Mouse (Mus musculus) right cerebral cortex, adult 2 months (tissue): ENCODE results near the gene Sh3kbp1.

ENCODE experiments used
- DNase-seq, 2 experiments: peaks; one replicate each; pipeline ENCODE4 v3.0.0; 2021 to 2022; ENCODE audit warnings: low spot score in 2 of 2

The Sh3kbp1 gene

GRCm38 (mm10) chrX:159829192-159829852 lies 202.2 kb downstream of the Sh3kbp1 start:
- DNase-seq, result peak; percentile 25 to 26

DNA sequence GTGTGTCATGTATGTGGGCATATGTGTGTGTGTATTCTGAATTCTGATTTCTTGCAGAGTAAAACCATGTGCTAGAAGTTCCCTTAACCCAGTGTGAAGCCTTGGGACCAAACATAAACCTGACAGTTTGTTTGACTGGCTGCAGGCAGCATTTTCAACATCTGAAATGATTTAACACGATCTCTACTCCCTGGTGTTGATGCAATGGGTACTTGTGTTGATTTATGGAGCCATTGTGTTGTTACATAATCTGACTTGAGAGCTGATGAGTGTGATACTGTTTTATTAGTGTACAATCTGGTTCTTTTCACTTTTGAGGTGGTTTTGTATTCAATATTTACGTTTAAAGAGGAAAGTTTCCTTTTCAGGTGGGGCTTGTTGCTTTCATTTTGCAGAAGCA lies 204.1 kb downstream of the Sh3kbp1 start:
- DNase-seq, result no peak

DNA sequence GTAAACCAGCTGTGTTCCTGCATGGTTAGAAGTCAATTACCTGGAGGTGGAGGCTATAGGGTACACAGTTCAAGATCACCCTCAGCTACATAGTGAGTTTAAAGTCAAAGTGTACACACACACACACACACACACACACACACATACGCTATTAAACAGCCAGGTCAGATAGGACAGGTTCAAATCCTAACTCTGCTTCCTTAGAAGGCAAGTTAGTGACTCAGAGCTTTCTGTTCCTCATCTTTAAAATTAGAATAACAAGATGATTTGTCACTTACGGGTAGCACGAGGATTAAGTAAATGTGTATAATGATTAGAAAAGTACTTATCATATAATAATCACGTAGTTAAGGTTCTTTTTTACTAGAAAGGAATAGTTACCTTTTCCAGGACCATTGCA lies 208.2 kb downstream of the Sh3kbp1 start:
- no peak for DNase-seq

DNA sequence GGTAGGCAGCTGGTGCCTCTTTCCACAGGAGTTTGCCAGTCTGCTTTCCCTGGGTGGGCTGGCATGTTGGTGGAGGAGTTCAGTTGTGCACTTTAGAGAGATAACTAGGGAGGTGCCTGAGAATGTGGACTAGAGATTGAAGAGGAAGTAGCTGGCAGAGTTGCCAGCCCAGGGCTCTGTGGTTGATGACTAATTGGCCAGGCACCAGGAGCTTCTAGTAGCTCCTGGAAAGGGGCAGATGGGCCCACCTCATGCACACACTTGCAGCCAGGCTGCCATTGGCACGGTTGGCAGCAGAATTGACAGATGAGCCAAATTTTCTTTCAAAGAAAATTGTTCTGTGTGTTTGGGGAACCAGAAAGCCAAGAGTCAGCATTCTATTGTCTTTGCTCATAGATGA lies 210.3 kb downstream of the Sh3kbp1 start:
- DNase-seq, result peak; percentile 14 to 18

DNA sequence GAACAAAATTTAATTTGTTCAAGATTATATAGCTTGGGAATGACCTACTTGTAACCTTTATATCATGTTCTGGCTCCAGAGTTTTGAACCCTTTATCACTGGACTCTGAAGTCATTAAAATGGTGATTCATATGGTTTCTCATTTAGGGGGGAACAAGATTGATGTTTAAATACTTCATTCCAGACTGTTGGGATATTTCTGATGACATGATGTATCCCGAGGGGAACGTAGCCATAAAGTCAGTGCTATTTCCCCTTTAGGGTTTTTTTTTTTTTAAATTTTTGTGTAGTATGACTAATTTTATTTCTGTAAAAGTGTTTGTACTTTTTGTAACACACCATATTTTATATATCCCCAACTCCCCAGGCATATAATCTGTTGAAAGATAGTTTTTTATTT lies 212.7 kb downstream of the Sh3kbp1 start:
- no peak for DNase-seq

DNA sequence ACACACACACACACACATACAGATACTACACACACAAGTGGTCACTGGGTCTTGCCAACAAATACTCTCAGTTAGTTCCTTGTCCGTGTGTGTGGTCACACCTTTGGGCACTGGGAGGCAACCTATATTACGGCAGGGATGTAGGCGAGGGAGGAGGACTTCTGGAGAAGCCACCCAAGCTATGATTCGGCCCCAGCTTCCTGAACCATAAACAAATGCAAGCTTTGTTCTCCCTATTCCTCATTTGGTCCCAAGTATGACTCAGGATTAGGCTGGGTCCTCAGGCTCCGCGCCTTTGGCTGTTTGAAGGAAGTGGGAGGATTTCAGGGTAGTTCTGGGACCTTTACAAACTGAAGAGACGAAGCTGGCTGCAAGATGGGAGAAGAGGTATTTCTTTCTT lies 213.2 kb downstream of the Sh3kbp1 start:
- DNase-seq, result no peak

GRCm38 (mm10) chrX:159850722-159851121 lies 223.7 kb downstream of the Sh3kbp1 start:
- no peak for DNase-seq

GRCm38 (mm10) chrX:159856866-159857265 lies 229.8 kb downstream of the Sh3kbp1 start:
- DNase-seq, result peak; percentile 32 to 35

- no peak for DNase-seq
Measured at GRCm38 (mm10) chrX:159858126-159858525, 231.1 kb downstream of the Sh3kbp1 start.

GRCm38 (mm10) chrX:159860841-159861530 lies 233.9 kb downstream of the Sh3kbp1 start:
- no peak for DNase-seq

GRCm38 (mm10) chrX:159867660-159868059 lies 240.6 kb downstream of the Sh3kbp1 start:
- DNase-seq, result peak; percentile 14 to 19

DNA sequence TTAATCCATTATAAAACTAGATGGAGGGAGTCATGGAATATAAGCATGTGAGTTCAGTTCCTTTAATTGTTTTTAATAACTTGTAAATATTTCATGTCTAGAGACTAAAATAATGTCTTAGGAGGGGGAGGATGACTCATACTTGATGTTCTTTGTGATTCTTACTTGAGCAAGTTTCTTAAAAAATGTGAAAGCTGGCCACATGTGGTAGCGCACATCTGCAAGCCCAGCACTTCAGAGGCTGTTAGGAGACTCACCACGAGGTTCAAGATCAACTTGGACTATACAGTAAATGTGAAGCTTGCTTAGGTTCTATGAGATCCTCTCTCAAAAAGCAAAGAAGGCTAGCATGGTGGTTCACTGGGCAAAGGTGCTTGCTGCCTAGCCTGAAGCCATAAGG lies 245.4 kb downstream of the Sh3kbp1 start:
- no peak for DNase-seq

- DNase-seq, result no peak
Measured at GRCm38 (mm10) chrX:159877770-159878169, 250.7 kb downstream of the Sh3kbp1 start.

GRCm38 (mm10) chrX:159879455-159879854 lies 252.4 kb downstream of the Sh3kbp1 start:
- peak; percentile 16 to 34 for DNase-seq

DNA sequence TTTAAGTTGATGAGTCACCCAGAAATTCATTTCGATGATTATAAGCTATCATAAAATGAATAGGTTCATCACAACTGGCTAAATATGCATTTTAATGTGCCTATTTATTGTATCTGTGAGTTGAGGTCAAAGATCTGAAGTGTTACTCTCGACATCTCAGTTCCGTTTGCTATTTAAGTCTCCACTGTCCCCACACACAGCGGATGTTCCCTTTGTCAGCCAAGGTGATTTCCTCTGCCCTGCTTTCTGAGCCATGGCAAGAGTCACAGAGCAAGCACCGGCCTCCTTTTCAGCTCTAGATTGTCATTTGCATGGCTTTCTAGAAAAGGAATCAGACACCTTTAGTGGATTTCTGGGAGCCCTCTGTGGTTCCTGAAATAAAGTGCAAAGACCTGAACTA lies 254.5 kb downstream of the Sh3kbp1 start:
- no peak for DNase-seq

GRCm38 (mm10) chrX:159896536-159896935 lies 269.5 kb downstream of the Sh3kbp1 start:
- DNase-seq, result no peak

DNA sequence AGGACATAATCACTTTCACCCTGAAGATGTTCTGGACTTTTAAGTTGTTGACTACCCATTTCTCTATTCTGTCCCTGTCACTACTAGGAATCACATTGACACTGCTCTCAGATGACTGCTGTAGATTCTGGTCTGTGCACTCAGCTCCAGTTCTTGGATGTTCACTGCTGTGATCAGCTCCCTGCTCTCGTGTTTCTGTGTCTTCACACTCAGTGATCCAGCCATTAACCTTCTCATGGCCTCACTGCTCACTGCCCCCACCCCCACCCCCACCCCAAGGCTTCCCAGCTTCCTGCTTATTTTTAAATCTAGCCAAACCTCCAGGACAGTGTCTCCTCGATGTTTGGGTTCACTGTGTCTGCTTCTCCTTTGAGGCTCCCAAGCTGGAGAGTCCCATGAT lies 271.0 kb downstream of the Sh3kbp1 start:
- DNase-seq, result no peak

GRCm38 (mm10) chrX:159899121-159899520 lies 272.0 kb downstream of the Sh3kbp1 start:
- DNase-seq, result no peak

GRCm38 (mm10) chrX:159903421-159903820 lies 276.3 kb downstream of the Sh3kbp1 start:
- DNase-seq, result no peak

DNA sequence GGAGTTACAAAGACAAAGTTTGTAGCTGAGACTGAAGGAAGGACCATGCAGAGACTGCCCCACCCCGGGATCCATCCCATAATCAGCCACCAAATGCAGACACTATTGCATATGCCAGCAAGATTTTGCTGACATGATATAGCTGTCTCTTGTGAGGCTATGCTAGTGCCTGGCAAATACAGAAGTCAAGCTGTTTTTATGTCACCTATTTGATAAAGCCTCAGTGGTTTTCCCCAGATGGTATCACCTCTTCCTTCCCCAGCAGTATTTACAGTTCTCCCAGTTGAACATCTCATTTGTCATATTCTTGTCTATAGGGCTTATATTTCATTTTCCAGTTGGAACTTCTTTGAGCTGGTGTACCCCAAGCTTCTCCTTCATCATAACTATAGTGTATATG lies 280.6 kb downstream of the Sh3kbp1 start:
- no peak for DNase-seq

GRCm38 (mm10) chrX:159909446-159910277 lies 282.6 kb downstream of the Sh3kbp1 start:
- DNase-seq, result no peak

- no peak for DNase-seq
Measured at GRCm38 (mm10) chrX:159910600-159910999, 283.5 kb downstream of the Sh3kbp1 start.

DNA sequence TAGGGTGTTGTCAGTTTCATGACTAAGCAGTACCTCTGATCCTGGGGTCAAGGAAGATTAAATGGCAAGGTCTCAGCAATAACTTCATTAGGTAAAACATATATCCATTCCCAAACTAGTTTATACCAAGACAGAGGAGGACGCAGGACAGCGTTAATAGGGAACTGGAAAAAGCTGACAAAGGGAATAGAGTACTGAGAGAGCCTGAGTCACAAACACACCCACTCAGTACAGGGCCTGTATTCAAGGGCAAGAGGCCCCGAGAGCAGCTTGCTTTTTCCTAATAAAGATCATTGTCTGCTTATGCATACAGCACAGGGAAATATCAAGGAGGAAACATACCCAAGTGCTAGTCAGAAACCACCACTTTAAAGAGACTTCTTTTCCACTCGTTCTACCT lies 284.5 kb downstream of the Sh3kbp1 start:
- no peak for DNase-seq
